Mouse (Mus musculus): ENCODE measurements around the gene Zfp866. TPM values are rescaled to one million over a fixed set of nuclear protein-coding genes. Genes with fewer than 3 reads are reported as not detected.

Gene Zfp866
- polyA plus RNA-seq, 1 experiment: 4.9 TPM

DNA sequence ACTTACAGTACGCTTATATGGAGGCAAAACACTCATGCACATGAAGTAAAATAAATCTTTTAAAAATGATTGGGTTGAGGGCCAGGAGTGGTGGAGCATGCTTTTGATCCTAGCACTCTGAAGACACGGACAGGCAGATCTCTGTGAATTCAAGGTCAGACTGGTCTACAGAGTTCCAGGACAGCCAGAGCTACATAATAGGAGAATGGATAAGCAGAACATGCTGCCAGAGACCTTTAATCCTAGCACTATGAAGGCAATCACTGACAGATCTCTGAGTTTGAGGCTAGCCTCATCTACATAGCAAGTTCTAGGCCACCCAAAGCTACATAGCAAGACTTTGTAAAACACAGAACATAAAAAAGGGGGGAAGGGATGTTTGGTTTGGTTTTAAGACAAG, 18.9 kb downstream of the Zfp866 start:
- TF ChIP-seq MAX (IDR thresholded peaks at IDR 0.05; ENCODE audit: low read depth): no peak
- TF ChIP-seq E2F4 (IDR thresholded peaks at IDR 0.05; ENCODE audit: insufficient read depth): no peak
- no peak for TF ChIP-seq POLR2A (IDR thresholded peaks at IDR 0.05; ENCODE audit: insufficient read length, low read depth)
- no peak for TF ChIP-seq SRF (IDR thresholded peaks at IDR 0.05; ENCODE audit: control insufficient read depth, insufficient read length, low read depth)
- no peak for TF ChIP-seq MYOG (IDR thresholded peaks at IDR 0.05; ENCODE audit: control insufficient read depth in 1 of 3, insufficient read depth in 1 of 3, insufficient read length in 2 of 3, low read depth in 2 of 3)
- no peak for TF ChIP-seq TCF12 (IDR thresholded peaks at IDR 0.05; ENCODE audit: insufficient read depth, poor library complexity, severe bottlenecking)
- no peak for TF ChIP-seq USF1 (IDR thresholded peaks at IDR 0.05; ENCODE audit: low read depth)
- no peak for TF ChIP-seq POLR2AphosphoS2 (IDR thresholded peaks at IDR 0.05; ENCODE audit: insufficient read length, low read depth)
- TF ChIP-seq REST (IDR thresholded peaks at IDR 0.05; ENCODE audit: insufficient read depth, insufficient read length): no peak
- TF ChIP-seq CEBPB (IDR thresholded peaks at IDR 0.05; ENCODE audit: insufficient read depth, poor library complexity, severe bottlenecking): no peak
- TF ChIP-seq TCF3 (IDR thresholded peaks at IDR 0.05; ENCODE audit: insufficient read length, low read depth): no peak
- no peak for TF ChIP-seq MYOD1 (IDR thresholded peaks at IDR 0.05; ENCODE audit: control insufficient read depth in 1 of 3, insufficient read length in 2 of 3, low read depth in 2 of 3)
- Histone ChIP-seq H3K4me3 (no peak overlapping the region), H3K4me2 (ENCODE audit: low read depth) (no peak overlapping the region), H3ac (ENCODE audit: control insufficient read depth, insufficient read length) (no peak overlapping the region), H3K36me3 (ENCODE audit: control insufficient read depth, insufficient read depth) (peaks cover 24% of the 10 kb centered on the region), H3K79me2 (ENCODE audit: control insufficient read depth, insufficient read depth) (peaks cover 55% of the 10 kb centered on the region), H3K27me3 (ENCODE audit: control insufficient read depth, insufficient read depth, insufficient read length) (no peaks in the 10 kb centered on the region)

- Histone ChIP-seq H3K4me3 (no peak overlapping the region), H3ac (ENCODE audit: control insufficient read depth, insufficient read length) (no peak overlapping the region), H3K79me2 (ENCODE audit: control insufficient read depth, insufficient read depth) (peaks cover 55% of the 10 kb centered on the region), H3K27me3 (ENCODE audit: control insufficient read depth, insufficient read depth, insufficient read length) (no peaks in the 10 kb centered on the region), H3K4me2 (ENCODE audit: low read depth) (no peak overlapping the region), H3K36me3 (ENCODE audit: control insufficient read depth, insufficient read depth) (peaks cover 31% of the 10 kb centered on the region)
- no peak for TF ChIP-seq REST (IDR thresholded peaks at IDR 0.05; ENCODE audit: insufficient read depth, insufficient read length)
- TF ChIP-seq POLR2A (IDR thresholded peaks at IDR 0.05; ENCODE audit: insufficient read length, low read depth): no peak
- no peak for TF ChIP-seq TCF12 (IDR thresholded peaks at IDR 0.05; ENCODE audit: insufficient read depth, poor library complexity, severe bottlenecking)
- TF ChIP-seq POLR2AphosphoS2 (IDR thresholded peaks at IDR 0.05; ENCODE audit: insufficient read length, low read depth): no peak
- TF ChIP-seq CEBPB (IDR thresholded peaks at IDR 0.05; ENCODE audit: insufficient read depth, poor library complexity, severe bottlenecking): no peak
- no peak for TF ChIP-seq MAX (IDR thresholded peaks at IDR 0.05; ENCODE audit: low read depth)
- no peak for TF ChIP-seq E2F4 (IDR thresholded peaks at IDR 0.05; ENCODE audit: insufficient read depth)
- no peak for TF ChIP-seq SRF (IDR thresholded peaks at IDR 0.05; ENCODE audit: control insufficient read depth, insufficient read length, low read depth)
- no peak for TF ChIP-seq USF1 (IDR thresholded peaks at IDR 0.05; ENCODE audit: low read depth)
- no peak for TF ChIP-seq MYOD1 (IDR thresholded peaks at IDR 0.05; ENCODE audit: control insufficient read depth in 1 of 3, insufficient read length in 2 of 3, low read depth in 2 of 3)
- no peak for TF ChIP-seq TCF3 (IDR thresholded peaks at IDR 0.05; ENCODE audit: insufficient read length, low read depth)
- no peak for TF ChIP-seq MYOG (IDR thresholded peaks at IDR 0.05; ENCODE audit: control insufficient read depth in 1 of 3, insufficient read depth in 1 of 3, insufficient read length in 2 of 3, low read depth in 2 of 3)
These were observed 19.8 kb downstream of the Zfp866 start for GRCm38 (mm10) chr8:69771221-69771620.

GRCm38 (mm10) chr8:69761814-69762445, 29.0 kb downstream of the Zfp866 start:
- Histone ChIP-seq H3K79me2 (ENCODE audit: control insufficient read depth, insufficient read depth) (no peaks in the 10 kb centered on the region), H3K27me3 (ENCODE audit: control insufficient read depth, insufficient read depth, insufficient read length) (no peaks in the 10 kb centered on the region), H3K4me2 (ENCODE audit: low read depth) (no peak overlapping the region), H3K4me3 (no peak overlapping the region), H3K36me3 (ENCODE audit: control insufficient read depth, insufficient read depth) (peaks cover 28% of the 10 kb centered on the region), H3ac (ENCODE audit: control insufficient read depth, insufficient read length) (no peak overlapping the region)
- TF ChIP-seq E2F4 (IDR thresholded peaks at IDR 0.05; ENCODE audit: insufficient read depth) (no peak), MYOD1 (IDR thresholded peaks at IDR 0.05; ENCODE audit: control insufficient read depth in 1 of 3, insufficient read length in 2 of 3, low read depth in 2 of 3) (no peak), SRF (IDR thresholded peaks at IDR 0.05; ENCODE audit: control insufficient read depth, insufficient read length, low read depth) (no peak), CEBPB (IDR thresholded peaks at IDR 0.05; ENCODE audit: insufficient read depth, poor library complexity, severe bottlenecking) (no peak), POLR2AphosphoS2 (IDR thresholded peaks at IDR 0.05; ENCODE audit: insufficient read length, low read depth) (no peak), POLR2A (IDR thresholded peaks at IDR 0.05; ENCODE audit: insufficient read length, low read depth) (no peak)

DNA sequence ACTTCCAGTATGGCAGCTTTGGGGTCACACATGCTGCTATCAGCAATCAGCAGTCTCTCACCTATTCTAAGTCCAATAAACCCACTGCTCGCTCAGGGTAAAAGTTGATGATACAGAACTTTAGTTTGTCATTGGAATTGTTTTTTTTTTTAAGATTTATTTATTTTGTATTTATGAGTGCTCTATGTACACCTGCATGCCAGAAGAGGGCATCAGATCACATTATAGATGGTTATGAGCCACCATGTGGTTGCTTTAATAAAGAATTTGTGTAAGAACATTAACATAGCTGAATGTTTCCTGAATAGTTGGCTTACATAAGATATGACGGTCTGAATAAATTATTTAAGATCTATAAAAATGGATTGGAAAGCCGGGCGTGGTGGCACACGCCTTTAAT, 32.7 kb downstream of the Zfp866 start:
- H3K27me3 ChIP-seq (ENCODE audit: control insufficient read depth, insufficient read depth, insufficient read length): no peaks in the 10 kb centered on the region
- TF ChIP-seq MAX (IDR thresholded peaks at IDR 0.05; ENCODE audit: low read depth) (no peak), E2F4 (IDR thresholded peaks at IDR 0.05; ENCODE audit: insufficient read depth) (no peak), TCF3 (IDR thresholded peaks at IDR 0.05; ENCODE audit: insufficient read length, low read depth) (no peak), POLR2A (IDR thresholded peaks at IDR 0.05; ENCODE audit: insufficient read length, low read depth) (no peak), TCF12 (IDR thresholded peaks at IDR 0.05; ENCODE audit: insufficient read depth, poor library complexity, severe bottlenecking) (no peak)
- no peaks in the 10 kb centered on the region for H3K79me2 ChIP-seq (ENCODE audit: control insufficient read depth, insufficient read depth)
- no peak overlapping the region for H3K4me3 ChIP-seq
- peaks cover 5% of the 10 kb centered on the region for H3K36me3 ChIP-seq (ENCODE audit: control insufficient read depth, insufficient read depth)
- H3K4me2 ChIP-seq (ENCODE audit: low read depth): no peak overlapping the region
- no peak overlapping the region for H3ac ChIP-seq (ENCODE audit: control insufficient read depth, insufficient read length)

DNA sequence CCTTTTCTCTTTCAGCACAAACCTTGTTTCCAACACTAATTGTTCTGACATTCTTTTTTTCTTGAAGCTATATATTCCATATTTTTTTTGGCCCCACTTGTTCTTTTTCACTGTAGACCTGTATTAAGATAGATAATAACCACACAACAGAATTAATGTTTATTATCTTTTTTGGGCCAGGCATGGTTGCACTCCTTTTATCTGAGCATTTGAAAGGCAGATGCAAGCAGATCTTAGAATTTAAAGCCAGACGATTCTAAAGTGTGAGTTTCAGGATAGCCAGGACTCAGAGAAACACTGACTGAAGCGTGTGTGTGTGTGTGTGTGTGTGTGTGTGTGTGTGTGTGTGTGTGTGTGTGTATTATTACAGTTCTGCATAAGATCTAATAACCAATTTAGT, 38.5 kb downstream of the Zfp866 start:
- no peaks in the 10 kb centered on the region for H3K79me2 ChIP-seq (ENCODE audit: control insufficient read depth, insufficient read depth)
- TF ChIP-seq USF1 (IDR thresholded peaks at IDR 0.05; ENCODE audit: low read depth) (no peak), MAX (IDR thresholded peaks at IDR 0.05; ENCODE audit: low read depth) (no peak), TCF12 (IDR thresholded peaks at IDR 0.05; ENCODE audit: insufficient read depth, poor library complexity, severe bottlenecking) (no peak), MYOG (IDR thresholded peaks at IDR 0.05; ENCODE audit: control insufficient read depth in 1 of 3, insufficient read depth in 1 of 3, insufficient read length in 2 of 3, low read depth in 2 of 3) (no peak), REST (IDR thresholded peaks at IDR 0.05; ENCODE audit: insufficient read depth, insufficient read length) (no peak), TCF3 (IDR thresholded peaks at IDR 0.05; ENCODE audit: insufficient read length, low read depth) (no peak), CEBPB (IDR thresholded peaks at IDR 0.05; ENCODE audit: insufficient read depth, poor library complexity, severe bottlenecking) (no peak)
- H3K36me3 ChIP-seq (ENCODE audit: control insufficient read depth, insufficient read depth): no peaks in the 10 kb centered on the region

More for the DNA sequence above, 38.5 kb downstream of the Zfp866 start:
- H3K4me2 ChIP-seq (ENCODE audit: low read depth): no peak overlapping the region
- H3K4me3 ChIP-seq: no peak overlapping the region
- H3K27me3 ChIP-seq (ENCODE audit: control insufficient read depth, insufficient read depth, insufficient read length): no peaks in the 10 kb centered on the region
- no peak overlapping the region for H3ac ChIP-seq (ENCODE audit: control insufficient read depth, insufficient read length)

All from myocyte (in vitro differentiated cells).